Mouse (Mus musculus): ENCODE data around the gene Gm9945.
A peak's percentile ranks its signal among the peaks of the same experiment; 100 is the strongest.

DNA sequence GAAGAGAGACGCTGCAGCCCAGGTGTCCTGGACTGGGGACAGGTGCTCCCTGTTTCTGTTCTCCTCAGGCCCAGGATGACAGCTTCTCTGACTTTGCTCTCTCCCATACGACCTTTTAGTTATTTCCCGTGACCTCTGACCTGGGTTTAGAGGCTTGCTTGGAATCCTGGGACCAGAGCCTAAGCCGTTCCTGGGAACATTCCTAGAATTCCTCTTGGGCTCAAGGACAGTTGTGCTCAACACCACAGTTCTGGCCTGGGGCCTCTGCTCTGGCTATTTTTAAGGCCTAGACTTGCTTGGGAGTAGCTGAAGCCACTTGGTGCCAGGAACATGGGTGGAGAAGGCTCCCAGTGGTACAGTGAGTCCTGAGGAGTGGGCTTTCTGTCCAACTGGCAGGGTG, 45.5 kb downstream of the Gm9945 start:
- TF ChIP-seq EP300 (IDR thresholded peaks at IDR 0.05) (peak; percentile 36; the same call in 1 of the 2 replicates), CTCF (IDR thresholded peaks at IDR 0.05) (no peak)

Measured in lung, postnatal 0 days (tissue).